Mouse (Mus musculus) right cerebral cortex, postnatal 10 days (tissue): ENCODE data around the gene Fam71a.
"Not testable (repeated sequence)": the region's sequence is repeated elsewhere in the genome, so short reads cannot be mapped to it uniquely, and the experiment has no call there.

Experiments
- DNase-seq, 2 experiments: peaks; one replicate each; pipeline ENCODE4 v3.0.0; 2021; ENCODE audit warnings: low spot score in 2 of 2

Gene Fam71a

GRCm38 (mm10) chr1:191181469-191182259 lies 17.0 kb upstream of the Fam71a start:
- no peak for DNase-seq

DNA sequence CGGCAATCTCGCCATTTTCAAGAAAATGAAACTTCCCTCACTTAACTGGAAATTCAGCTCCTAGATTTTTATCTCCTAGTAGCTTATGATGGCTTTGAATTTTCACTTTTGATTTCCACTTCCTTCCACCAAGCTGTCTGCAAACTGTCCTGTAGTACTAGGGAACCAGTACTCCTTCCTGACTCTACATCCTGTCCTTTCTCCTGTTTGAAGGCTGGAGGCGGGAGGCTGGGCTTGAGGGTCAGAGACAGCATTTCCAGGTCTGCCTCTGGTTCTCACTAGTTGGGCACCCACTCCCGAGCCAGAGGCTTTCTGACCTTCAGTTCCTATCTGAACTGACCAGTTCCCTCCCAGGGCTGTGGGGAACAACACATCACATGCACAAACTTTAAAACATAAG lies 15.8 kb upstream of the Fam71a start:
- DNase-seq, result no peak

DNA sequence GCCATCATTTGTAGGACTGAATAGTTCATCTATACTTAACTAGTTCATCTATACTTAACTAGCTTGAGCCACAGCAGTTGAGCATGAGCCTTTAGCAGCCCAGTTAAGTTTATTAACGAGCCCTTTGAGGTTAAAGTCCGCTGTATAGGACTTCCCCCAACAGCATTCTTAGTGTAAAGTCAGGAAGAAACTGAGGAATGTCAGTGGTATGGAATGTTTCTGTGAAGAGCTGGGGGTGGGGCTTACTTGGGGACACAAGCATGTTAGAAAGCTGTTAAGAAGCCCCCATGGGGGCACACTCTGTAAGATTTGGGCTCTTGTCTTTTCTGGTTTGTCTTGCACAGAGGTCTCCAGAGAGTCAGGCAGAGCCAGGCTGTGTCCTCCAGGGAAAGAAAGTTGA lies 15.2 kb upstream of the Fam71a start:
- DNase-seq, result no peak

DNA sequence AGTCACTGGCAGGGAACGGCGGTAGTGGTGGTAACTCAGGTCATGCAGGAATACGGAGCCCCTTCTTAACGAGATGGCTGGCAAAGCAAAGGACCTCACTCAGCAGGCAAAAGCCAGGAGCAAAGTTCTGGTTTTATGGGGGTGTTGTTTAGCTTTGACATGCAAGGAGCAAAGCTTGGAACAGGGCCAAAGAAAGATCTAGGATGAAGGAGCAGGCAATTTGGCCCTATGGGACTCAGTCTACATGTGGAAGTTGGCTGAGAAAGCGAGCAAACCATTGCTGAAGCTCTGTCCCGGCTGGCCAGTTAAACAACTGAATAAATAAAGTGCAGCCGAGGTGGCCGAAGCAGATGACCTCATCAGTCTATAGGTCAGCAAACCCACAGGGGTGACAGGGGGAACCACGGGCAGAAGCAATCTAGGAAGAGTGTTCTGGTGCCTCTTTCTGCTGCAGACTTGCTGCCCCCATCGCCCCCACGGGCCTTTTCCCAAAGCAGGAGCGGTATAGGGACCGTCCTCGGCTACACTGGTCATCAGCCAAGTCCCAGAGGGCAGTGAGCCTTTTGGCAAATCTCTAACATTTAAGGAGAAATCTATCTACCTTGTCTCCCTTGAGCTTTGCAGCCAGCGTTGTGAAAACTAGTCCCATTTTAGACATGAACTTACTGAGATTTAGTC lies 14.0 kb upstream of the Fam71a start:
- no peak for DNase-seq

DNA sequence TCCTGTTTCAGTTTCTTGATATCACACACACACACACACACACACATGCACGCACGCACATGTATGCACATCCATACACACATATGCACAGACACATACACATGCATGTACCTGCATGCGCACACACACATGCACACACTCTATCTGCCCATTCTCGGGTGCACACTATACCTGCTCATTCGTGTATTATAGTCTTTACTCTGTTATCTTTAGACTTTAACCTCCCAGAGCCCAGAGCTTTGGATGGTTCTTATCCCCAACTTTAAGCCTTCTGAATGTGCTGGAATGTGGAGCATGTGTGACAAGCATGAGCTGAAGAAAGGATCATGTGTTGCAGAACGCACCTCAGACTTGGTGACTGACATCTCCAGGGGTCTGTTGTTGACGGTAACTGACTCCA lies 12.3 kb upstream of the Fam71a start:
- no peak for DNase-seq

DNA sequence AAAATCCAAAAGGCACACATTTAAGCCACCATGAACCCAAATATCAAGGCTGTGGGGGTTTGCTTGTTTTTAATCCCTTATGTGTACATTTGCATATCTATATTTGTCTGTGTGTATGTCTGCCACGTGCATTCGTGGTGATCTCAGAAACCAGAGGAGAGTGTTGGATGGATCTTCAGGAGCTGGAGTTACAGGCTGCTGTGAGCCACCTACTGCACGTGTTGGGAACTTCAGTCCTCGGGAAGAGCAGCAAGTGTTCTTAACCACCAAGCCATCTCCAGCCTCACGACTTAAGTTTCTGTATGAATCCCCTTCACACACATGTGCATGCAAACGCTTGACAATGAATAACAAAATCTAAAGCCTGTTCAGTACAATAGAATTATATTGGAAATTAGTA lies 7.9 kb upstream of the Fam71a start:
- peak; percentile 73 to 76 for DNase-seq

- DNase-seq, result no peak
Observed at GRCm38 (mm10) chr1:191170444-191170843, 5.8 kb upstream of the Fam71a start.

GRCm38 (mm10) chr1:191166189-191166588 lies 1.6 kb upstream of the Fam71a start:
- DNase-seq, result no peak

GRCm38 (mm10) chr1:191154314-191154713 lies 10.3 kb downstream of the Fam71a start:
- DNase-seq, result no peak

DNA sequence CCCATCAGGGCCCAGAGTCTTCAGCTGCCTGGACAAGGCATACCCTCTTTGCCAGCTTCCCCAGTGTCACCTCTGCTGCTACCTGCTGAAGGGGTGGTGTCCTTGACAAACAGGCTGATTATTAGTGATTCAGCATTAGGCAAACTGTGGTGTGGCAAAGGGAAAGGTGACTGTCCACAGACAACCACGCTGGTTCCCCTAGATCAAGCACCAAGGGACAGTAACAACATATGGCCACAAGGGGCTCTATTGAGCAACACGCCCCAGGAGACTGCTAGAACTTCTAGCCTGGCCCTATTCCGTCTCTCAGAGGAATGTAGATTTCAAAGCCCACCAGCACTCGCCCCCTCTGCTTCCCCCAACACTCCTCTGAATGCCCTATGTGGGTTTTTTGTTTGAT lies 11.6 kb downstream of the Fam71a start:
- DNase-seq, result peak in 1 of 2 experiments; percentile 41

DNA sequence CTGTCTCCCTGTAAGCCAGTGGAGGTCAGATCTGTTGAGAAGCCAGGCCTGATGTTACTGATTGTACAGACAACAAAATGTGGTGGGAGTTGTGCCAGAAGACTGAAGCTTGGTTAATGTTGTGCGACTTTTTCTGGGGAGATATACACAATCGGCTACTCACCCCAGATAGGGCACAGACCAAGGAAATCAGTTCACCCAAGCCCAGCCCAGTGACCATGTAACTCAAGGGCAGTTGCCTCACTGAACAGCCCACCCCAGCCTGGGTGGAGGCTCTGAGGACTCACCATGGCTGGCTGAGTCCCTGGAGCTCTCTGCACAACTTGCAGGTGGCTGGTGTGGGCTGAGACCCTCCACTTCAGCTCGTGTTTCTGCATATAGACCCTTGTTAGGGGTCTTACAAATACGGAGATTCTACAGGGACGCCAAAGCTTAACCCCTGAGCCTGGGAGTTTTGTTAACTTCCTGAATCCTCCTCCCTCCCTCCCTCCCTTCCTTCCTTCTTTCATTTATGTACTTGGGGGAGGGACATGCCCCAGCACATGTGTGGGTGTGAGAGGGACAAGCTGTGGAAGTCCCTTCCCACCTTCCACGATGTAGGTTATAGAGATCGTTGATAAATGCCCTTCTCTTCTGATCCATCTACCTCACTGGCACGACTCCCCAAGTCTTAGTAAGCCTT lies 13.6 kb downstream of the Fam71a start:
- DNase-seq, result no peak

DNA sequence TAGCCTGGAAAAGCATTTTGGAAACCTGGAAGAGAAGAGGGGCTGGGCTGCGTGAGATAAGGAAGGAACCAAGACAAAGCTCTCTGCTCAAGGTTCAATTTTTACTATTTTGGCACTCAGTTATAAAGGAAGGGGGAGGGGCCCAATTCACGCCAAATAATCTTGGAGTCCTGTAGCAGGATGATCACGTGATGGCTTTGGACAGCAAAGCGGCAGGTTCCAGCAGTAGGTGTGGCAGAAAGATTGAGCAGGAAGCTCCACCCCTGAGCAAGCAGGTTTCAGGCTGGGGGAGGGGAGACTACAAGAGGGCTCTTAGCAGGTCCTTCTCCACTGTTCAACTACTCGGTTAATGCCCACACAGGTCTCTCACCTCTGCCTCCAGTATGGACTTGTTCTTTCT lies 15.1 kb downstream of the Fam71a start:
- not testable (repeated sequence) for DNase-seq

- DNase-seq, result no peak
Observed at GRCm38 (mm10) chr1:191140983-191141382, 23.6 kb downstream of the Fam71a start.

- no peak for DNase-seq
Observed at GRCm38 (mm10) chr1:191138874-191139495, 25.6 kb downstream of the Fam71a start.

DNA sequence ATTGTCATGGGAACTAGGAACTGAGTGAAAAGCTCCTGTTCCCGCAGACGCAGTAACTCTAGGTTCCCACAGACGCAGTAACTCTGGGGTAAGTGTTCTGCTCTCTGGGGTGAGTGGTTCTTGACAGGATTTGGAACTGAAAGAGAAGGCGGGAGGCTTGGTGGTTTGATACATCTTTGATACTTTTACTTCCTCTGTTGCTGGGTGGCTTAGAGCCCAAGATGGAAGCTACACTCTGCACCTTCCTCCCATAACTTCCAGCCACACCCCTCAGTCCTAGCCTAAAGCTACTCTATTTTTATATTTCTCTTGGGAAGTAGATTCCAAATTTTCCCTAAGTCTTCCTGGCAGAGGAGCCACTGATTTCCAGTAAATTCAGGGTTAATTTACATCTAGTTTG lies 26.2 kb downstream of the Fam71a start:
- no peak for DNase-seq

DNA sequence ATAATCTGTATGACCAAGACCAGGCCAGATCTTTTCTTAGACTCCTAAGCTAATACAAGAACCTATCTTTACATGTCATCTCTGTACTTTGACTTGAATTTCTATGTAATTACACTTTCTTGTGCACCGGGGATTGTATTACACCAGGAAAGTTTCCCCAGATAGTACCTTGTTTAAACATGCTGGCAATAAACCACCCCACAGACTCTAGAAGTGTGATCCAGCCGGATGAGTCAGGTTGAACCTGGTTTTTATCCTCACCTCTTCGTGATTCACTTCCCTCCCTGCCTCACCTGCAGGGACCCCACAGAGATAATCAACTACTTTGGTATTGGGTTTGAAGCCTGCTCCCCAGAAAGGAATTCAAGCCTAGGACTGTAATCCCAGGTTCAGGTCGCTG lies 29.2 kb downstream of the Fam71a start:
- DNase-seq, result no peak

DNA sequence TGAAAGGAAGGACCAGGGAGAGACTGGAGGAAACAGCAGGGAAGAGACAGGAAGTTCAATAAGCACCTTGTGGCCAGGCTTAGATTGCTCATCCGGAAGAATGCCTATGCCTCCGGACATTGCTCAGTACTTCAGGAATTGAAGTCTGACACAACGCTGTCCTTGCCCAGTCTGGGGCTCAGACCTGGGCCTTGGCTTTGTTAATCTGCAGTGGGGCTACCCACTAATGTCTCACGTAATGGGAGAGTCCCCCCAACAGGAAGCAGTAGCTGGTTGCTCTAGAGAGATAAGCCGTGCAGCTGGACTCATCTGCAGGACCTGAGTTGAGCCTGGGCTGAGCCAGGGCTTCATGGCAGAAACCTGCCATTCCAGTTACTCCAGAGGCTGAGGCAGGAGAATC lies 31.7 kb downstream of the Fam71a start:
- no peak for DNase-seq

- no peak for DNase-seq
Observed at GRCm38 (mm10) chr1:191132240-191132639, 32.4 kb downstream of the Fam71a start.

GRCm38 (mm10) chr1:191131692-191132091 lies 32.9 kb downstream of the Fam71a start:
- DNase-seq, result no peak

GRCm38 (mm10) chr1:191125811-191126638 lies 38.6 kb downstream of the Fam71a start:
- DNase-seq, result peak in 1 of 2 experiments; percentile 46

DNA sequence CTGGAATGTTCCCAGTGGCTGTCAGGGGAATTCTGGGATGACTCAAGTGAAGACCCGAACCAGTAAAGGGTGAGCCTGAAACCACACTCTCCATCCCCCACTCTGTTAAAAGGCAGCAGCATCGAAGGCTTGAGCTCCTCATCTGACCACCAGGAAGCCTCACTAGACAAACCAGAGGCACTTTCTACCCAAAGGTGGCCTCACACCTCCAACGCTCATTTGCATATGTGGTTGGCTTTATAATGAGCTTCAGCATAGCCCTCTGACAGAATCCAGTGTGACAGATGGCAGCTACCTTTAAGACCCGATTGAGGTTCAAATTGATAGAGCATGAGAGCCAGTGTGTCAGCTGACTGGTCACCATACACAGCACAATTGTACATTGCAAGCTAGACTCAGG lies 40.3 kb downstream of the Fam71a start:
- DNase-seq, result no peak
